Mouse (Mus musculus): ENCODE results near the gene Fam214b.

DNA sequence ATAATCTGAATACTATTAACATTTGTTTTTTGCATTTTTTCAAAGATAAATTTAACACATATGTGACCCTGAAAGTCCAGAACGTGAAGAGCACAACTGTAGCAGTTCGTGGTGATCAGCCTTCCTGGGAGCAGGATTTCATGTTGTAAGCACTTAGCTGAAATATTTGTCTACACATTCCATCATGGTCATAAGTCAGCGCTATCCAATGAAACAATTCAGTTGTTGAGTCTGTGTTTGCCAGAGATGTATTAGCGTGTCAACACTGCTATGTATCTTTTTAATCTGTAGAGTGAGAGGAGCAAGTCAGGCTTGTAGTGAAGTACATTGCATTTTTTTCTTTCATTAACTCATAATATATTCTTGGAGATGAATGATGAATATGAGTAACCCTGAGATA lies 45.2 kb upstream of the Fam214b start:
- no peak for TF ChIP-seq CHD2 (IDR thresholded peaks at IDR 0.05; ENCODE audit: low read depth, low read length)
- no peak for TF ChIP-seq ZNF384 (IDR thresholded peaks at IDR 0.05; ENCODE audit: low read depth, low read length)
- TF ChIP-seq MAFK (IDR thresholded peaks at IDR 0.05; ENCODE audit: insufficient read depth, low read depth, low read length), result no peak
- TF ChIP-seq HCFC1 (IDR thresholded peaks at IDR 0.05; ENCODE audit: borderline replicate concordance, insufficient read depth, low read length), result no peak
- TF ChIP-seq ZC3H11A (IDR thresholded peaks at IDR 0.05; ENCODE audit: borderline replicate concordance, low read depth, low read length), result no peak
